Mouse (Mus musculus): ENCODE data around the gene Ttpal.

Ttpal gene

GRCm38 (mm10) chr2:163602101-163602971, at the start of gene Ttpal:
Gene Ttpal, plus strand, starts transcription at chr2:163602314.
- peak; percentile 77 to 84 for DNase-seq (ENCODE audit: low spot score in 2 of 2)

- DNase-seq (ENCODE audit: low spot score in 2 of 2) = no peak
Observed at GRCm38 (mm10) chr2:163552518-163552929, 49.6 kb upstream of the Ttpal start.

- no peak for DNase-seq (ENCODE audit: low spot score in 2 of 2)
Observed at GRCm38 (mm10) chr2:163554425-163554982, 47.6 kb upstream of the Ttpal start.

- no peak for DNase-seq (ENCODE audit: low spot score in 2 of 2)
Observed at GRCm38 (mm10) chr2:163554996-163555395, 47.1 kb upstream of the Ttpal start.

GRCm38 (mm10) chr2:163555417-163555816, 46.7 kb upstream of the Ttpal start:
- no peak for DNase-seq (ENCODE audit: low spot score in 2 of 2)

DNA sequence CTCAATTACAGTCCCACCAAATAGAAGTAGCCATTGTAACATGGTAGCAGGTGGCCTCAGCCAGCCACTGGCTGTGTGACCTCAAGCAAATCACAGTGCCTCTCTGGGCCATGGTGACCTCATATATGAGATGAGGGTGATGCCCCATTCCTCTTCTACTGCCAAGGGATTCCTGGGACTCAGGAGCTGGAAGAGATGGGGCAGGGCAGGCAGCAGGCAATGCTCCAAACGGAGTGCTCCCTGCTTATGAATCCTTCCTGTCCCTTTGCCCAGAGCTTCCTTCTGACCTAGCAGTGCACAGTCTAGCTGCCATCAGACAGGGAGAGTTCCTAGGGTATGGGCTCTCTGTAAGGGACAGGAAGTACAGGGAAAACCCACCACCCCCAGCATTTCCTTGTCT, 43.6 kb upstream of the Ttpal start:
- DNase-seq (ENCODE audit: low spot score in 2 of 2) = no peak

GRCm38 (mm10) chr2:163559236-163559635, 42.9 kb upstream of the Ttpal start:
- no peak for DNase-seq (ENCODE audit: low spot score in 2 of 2)

DNA sequence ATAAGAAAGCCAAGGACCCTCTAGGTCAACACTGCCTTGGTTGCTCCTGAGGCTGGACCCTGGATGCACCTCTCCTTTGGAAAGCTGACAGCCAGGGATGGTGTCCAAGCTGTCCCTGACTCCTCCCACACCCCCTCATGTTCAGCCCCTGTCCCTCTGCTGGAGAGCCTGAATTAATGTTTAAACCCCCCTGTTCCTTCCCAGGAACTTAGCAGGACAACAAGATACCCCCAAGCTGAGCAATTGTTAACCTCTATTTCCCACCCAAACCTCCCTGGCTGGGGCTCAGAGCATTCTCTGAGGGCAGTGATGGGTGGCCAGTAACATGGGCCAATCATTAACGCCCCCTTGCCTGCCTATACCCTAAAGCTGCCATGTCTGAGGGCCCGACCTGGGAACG, 41.9 kb upstream of the Ttpal start:
- no peak for DNase-seq (ENCODE audit: low spot score in 2 of 2)

- no peak for DNase-seq (ENCODE audit: low spot score in 2 of 2)
Observed at GRCm38 (mm10) chr2:163561258-163561948, 40.7 kb upstream of the Ttpal start.

DNA sequence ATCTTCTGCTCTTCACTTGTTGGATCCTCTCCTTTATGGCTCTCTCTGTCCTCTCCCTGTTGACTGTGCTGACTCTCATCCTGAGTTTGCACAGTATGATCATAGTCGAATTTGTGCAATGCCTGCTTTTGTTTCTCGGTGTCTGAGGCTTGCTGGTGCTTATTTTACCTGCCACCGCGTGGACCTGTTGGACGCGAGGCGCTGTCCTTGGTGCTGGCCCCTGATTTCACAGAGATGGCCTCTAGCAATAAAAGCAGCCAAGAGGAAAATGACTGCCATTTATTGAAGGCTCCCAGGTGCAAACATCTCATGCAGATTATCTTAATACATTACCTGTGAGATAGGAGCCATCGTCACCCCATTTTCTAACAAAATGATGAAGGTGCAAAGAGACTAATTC, 37.5 kb upstream of the Ttpal start:
- no peak for DNase-seq (ENCODE audit: low spot score in 2 of 2)

- no peak for DNase-seq (ENCODE audit: low spot score in 2 of 2)
Observed at GRCm38 (mm10) chr2:163574321-163574720, 27.8 kb upstream of the Ttpal start.

GRCm38 (mm10) chr2:163575248-163575647, 26.9 kb upstream of the Ttpal start:
- DNase-seq (ENCODE audit: low spot score in 2 of 2) = no peak

GRCm38 (mm10) chr2:163577986-163578385, 24.1 kb upstream of the Ttpal start:
- no peak for DNase-seq (ENCODE audit: low spot score in 2 of 2)

GRCm38 (mm10) chr2:163580069-163580945, 21.8 kb upstream of the Ttpal start:
- DNase-seq (ENCODE audit: low spot score in 2 of 2) = no peak

- DNase-seq (ENCODE audit: low spot score in 2 of 2) = no peak
Observed at GRCm38 (mm10) chr2:163583226-163584087, 18.7 kb upstream of the Ttpal start.

DNA sequence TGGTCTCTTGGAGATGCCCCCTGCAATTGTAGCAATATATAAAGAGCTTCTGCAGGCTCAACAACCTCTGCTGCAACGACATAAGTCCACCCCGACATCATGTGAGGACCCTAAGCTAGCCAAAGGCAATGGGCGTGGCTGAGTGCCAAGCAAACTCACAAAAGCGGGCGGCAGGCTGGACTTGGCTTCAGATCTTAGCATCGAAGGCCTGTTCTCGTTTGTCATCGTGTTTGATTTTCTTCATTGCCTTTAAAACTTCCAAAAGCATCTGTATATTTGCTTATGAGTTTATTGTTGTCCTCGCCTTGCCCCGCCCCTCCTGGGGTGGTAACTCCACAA, 18.1 kb upstream of the Ttpal start:
- no peak for DNase-seq (ENCODE audit: low spot score in 2 of 2)

GRCm38 (mm10) chr2:163586384-163587261, 15.5 kb upstream of the Ttpal start:
- peak in 1 of 2 experiments; percentile 61 for DNase-seq (ENCODE audit: low spot score in 2 of 2)

DNA sequence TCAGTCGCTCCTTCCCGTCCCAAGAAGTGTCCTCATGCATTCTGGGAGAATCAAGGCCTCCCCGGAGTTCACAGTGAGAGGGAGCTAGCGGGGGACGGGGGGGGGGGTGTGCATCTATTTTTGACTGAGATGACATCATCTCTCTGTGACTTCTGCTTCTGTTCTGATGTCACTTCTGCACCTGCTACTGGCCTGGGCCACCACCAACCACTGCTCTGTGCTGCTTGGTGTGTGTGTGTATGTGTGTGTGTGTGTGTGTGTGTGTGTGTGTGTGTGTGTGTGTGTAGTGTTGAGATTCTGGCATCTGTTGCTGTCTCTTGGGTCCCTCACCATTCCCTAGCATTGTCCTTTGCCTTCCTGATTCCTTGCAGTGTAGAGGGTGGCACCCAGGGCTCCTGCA, 14.6 kb upstream of the Ttpal start:
- DNase-seq (ENCODE audit: low spot score in 2 of 2) = no peak

GRCm38 (mm10) chr2:163590211-163590610, 11.9 kb upstream of the Ttpal start:
- no peak for DNase-seq (ENCODE audit: low spot score in 2 of 2)

- no peak for DNase-seq (ENCODE audit: low spot score in 2 of 2)
Observed at GRCm38 (mm10) chr2:163590996-163591395, 11.1 kb upstream of the Ttpal start.

Data from spleen, postnatal 14 days (tissue).